Mouse (Mus musculus) myocyte (in vitro differentiated cells): ENCODE measurements at regions not wholly inside any gene's neighbourhood (a gene's known extent, or its start where the extent isn't known, plus 50 kb on each side); places are given as distances from the start of the nearest gene placed in this dataset.

Source experiments
- H3K27me3 ChIP-seq: one replicate; pipeline ENCODE4 v1.6.1; 2011; ENCODE audit not compliant: control insufficient read depth, insufficient read depth, insufficient read length
- H3K36me3 ChIP-seq: one replicate; pipeline ENCODE4 v1.6.1; 2011; ENCODE audit not compliant: control insufficient read depth, insufficient read depth
- H3K4me2 ChIP-seq: one replicate; pipeline ENCODE4 v1.6.1; 2011; ENCODE audit warnings: low read depth, control low read depth
- H3K4me3 ChIP-seq: one replicate; pipeline ENCODE4 v1.5.1; 2011; ENCODE audit warnings: mild to moderate bottlenecking, control low read depth, moderate library complexity
- H3K79me2 ChIP-seq: one replicate; pipeline ENCODE4 v1.6.1; 2011; ENCODE audit not compliant: control insufficient read depth, insufficient read depth
- H3ac ChIP-seq: one replicate; pipeline ENCODE4 v1.6.1; 2011; ENCODE audit not compliant: control insufficient read depth, insufficient read length
- CEBPB ChIP-seq: IDR thresholded peaks from 2 replicates; pipeline ENCODE4 v1.6.1; 2011; ENCODE audit warnings: mild to moderate bottlenecking, moderate library complexity; ENCODE audit not compliant: poor library complexity, insufficient read depth, severe bottlenecking
- E2F4 ChIP-seq: IDR thresholded peaks from one replicate; pipeline ENCODE4 v1.6.1; 2011; ENCODE audit warnings: mild to moderate bottlenecking, control low read depth, moderate library complexity; ENCODE audit not compliant: insufficient read depth
- MAX ChIP-seq: IDR thresholded peaks from one replicate; pipeline ENCODE4 v1.6.1; 2011; ENCODE audit warnings: low read depth, mild to moderate bottlenecking, control low read depth
- MYOD1 ChIP-seq, 3 experiments: IDR thresholded peaks; one replicate each; pipeline ENCODE4 v1.6.1; 2011; ENCODE audit warnings: control low read depth in 2 of 3, low read depth in 2 of 3, mild to moderate bottlenecking in 2 of 3, moderate library complexity in 1 of 3; ENCODE audit not compliant: insufficient read length in 2 of 3, control insufficient read depth in 1 of 3
- MYOG ChIP-seq, 3 experiments: IDR thresholded peaks; one replicate each; pipeline ENCODE4 v1.6.1; 2011; ENCODE audit warnings: control low read depth in 2 of 3, low read depth in 2 of 3, mild to moderate bottlenecking in 2 of 3; ENCODE audit not compliant: insufficient read length in 2 of 3, control insufficient read depth in 1 of 3, insufficient read depth in 1 of 3
- POLR2A ChIP-seq: IDR thresholded peaks from one replicate; pipeline ENCODE4 v1.6.1; 2011; ENCODE audit warnings: low read depth, mild to moderate bottlenecking, control low read depth, moderate library complexity; ENCODE audit not compliant: insufficient read length
- POLR2AphosphoS2 ChIP-seq: IDR thresholded peaks from one replicate; pipeline ENCODE4 v1.6.1; 2011; ENCODE audit warnings: low read depth, control low read depth; ENCODE audit not compliant: insufficient read length
- REST ChIP-seq: IDR thresholded peaks from one replicate; pipeline ENCODE4 v1.6.1; 2011; ENCODE audit warnings: mild to moderate bottlenecking, control low read depth, moderate library complexity; ENCODE audit not compliant: insufficient read depth, insufficient read length
- SRF ChIP-seq: IDR thresholded peaks from one replicate; pipeline ENCODE4 v1.6.1; 2011; ENCODE audit warnings: low read depth; ENCODE audit not compliant: control insufficient read depth, insufficient read length
- TCF12 ChIP-seq: IDR thresholded peaks from one replicate; pipeline ENCODE4 v1.6.1; 2011; ENCODE audit warnings: mild to moderate bottlenecking, control low read depth; ENCODE audit not compliant: poor library complexity, insufficient read depth, severe bottlenecking
- TCF3 ChIP-seq: IDR thresholded peaks from one replicate; pipeline ENCODE4 v1.6.1; 2011; ENCODE audit warnings: low read depth, control low read depth; ENCODE audit not compliant: insufficient read length
- USF1 ChIP-seq: IDR thresholded peaks from one replicate; pipeline ENCODE4 v1.6.1; 2011; ENCODE audit warnings: low read depth, mild to moderate bottlenecking, control low read depth, moderate library complexity

- Histone ChIP-seq H3K79me2 (no peaks in the 10 kb centered on the region), H3K27me3 (no peaks in the 10 kb centered on the region), H3K4me3 (no peak overlapping the region), H3ac (no peak overlapping the region), H3K4me2 (no peak overlapping the region), H3K36me3 (no peaks in the 10 kb centered on the region)
- TF ChIP-seq POLR2A (no peak), USF1 (no peak)
These were observed 424.1 kb downstream of the Fgf9 start for GRCm38 (mm10) chr14:58494400-58494987.

- Histone ChIP-seq H3K36me3 (no peaks in the 10 kb centered on the region), H3K79me2 (no peaks in the 10 kb centered on the region)
These were observed 421.8 kb downstream of the Fgf9 start for GRCm38 (mm10) chr14:58492118-58492517.

DNA sequence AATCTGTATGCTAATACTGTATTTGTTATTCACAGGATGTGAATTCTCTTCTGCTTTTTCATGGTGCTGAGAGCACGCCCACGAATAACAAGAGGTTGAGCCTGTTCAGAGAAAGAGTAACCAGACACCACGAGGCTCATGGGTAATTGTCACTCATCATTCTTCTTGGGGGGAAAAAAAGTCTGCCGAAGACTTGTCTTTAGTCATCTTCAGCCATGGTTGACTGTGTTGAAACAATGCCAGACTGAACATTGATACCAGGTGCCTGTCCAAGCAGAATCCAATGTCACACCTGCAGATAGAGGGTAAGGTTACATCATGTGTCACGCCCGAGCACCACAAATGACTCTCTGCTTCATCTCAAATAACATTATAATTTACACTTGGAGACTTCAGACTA is 418.5 kb downstream of the Fgf9 start:
- H3K27me3 ChIP-seq = no peaks in the 10 kb centered on the region
- H3ac ChIP-seq = no peak overlapping the region
- H3K4me3 ChIP-seq = no peak overlapping the region
- H3K4me2 ChIP-seq = no peak overlapping the region
- no peaks in the 10 kb centered on the region for H3K79me2 ChIP-seq
- no peaks in the 10 kb centered on the region for H3K36me3 ChIP-seq
- TF ChIP-seq TCF12 (no peak), MYOD1 (IDR thresholded peaks at IDR 0.05; ENCODE audit: control insufficient read depth in 1 of 3, insufficient read length in 2 of 3, low read depth in 2 of 3) (no peak), MAX (no peak), CEBPB (no peak), MYOG (IDR thresholded peaks at IDR 0.05; ENCODE audit: control insufficient read depth in 1 of 3, insufficient read depth in 1 of 3, insufficient read length in 2 of 3, low read depth in 2 of 3) (no peak), REST (no peak), POLR2A (no peak)

More at GRCm38 (mm10) chr14:58492118-58492517, 421.8 kb downstream of the Fgf9 start:
- H3ac ChIP-seq = no peak overlapping the region
- no peak for TF ChIP-seq TCF3
- no peak for TF ChIP-seq MYOD1 (IDR thresholded peaks at IDR 0.05; ENCODE audit: control insufficient read depth in 1 of 3, insufficient read length in 2 of 3, low read depth in 2 of 3)
- TF ChIP-seq SRF = no peak
- no peak for TF ChIP-seq MYOG (IDR thresholded peaks at IDR 0.05; ENCODE audit: control insufficient read depth in 1 of 3, insufficient read depth in 1 of 3, insufficient read length in 2 of 3, low read depth in 2 of 3)
- TF ChIP-seq CEBPB = no peak
- TF ChIP-seq POLR2A = no peak
- TF ChIP-seq TCF12 = no peak
- TF ChIP-seq POLR2AphosphoS2 = no peak
- TF ChIP-seq REST = no peak
- TF ChIP-seq USF1 = no peak
- no peak for TF ChIP-seq MAX
- no peaks in the 10 kb centered on the region for H3K27me3 ChIP-seq
- no peak overlapping the region for H3K4me3 ChIP-seq
- H3K4me2 ChIP-seq = no peak overlapping the region

DNA sequence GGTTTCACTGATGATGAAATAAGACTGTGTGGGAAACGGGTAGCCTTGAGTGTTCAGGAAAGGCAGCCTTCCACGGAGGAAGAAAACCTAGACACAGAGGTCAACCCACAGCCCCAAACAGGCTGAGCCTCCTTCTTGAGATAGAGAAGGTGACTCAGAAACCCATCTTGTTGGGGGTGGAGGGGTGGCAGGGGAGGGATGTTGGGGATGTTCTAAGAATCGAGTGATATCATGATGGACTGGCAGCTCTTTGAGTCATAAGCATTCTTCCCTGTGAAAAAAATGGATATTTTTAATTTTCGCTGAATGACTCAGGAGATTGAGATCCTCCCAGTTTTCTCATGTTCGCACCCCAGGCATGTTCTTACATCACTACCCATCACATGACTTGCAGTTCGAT is 417.5 kb downstream of the Fgf9 start:
- Histone ChIP-seq H3K36me3 (no peaks in the 10 kb centered on the region), H3K27me3 (no peaks in the 10 kb centered on the region), H3K4me3 (no peak overlapping the region), H3K79me2 (no peaks in the 10 kb centered on the region), H3K4me2 (no peak overlapping the region), H3ac (no peak overlapping the region)
- TF ChIP-seq USF1 = peak; percentile 29
- TF ChIP-seq POLR2AphosphoS2 = no peak

- Histone ChIP-seq H3K36me3 (no peaks in the 10 kb centered on the region), H3K4me2 (no peak overlapping the region), H3K4me3 (no peak overlapping the region), H3ac (no peak overlapping the region), H3K27me3 (no peaks in the 10 kb centered on the region), H3K79me2 (no peaks in the 10 kb centered on the region)
- TF ChIP-seq TCF3 (no peak), MYOD1 (IDR thresholded peaks at IDR 0.05; ENCODE audit: control insufficient read depth in 1 of 3, insufficient read length in 2 of 3, low read depth in 2 of 3) (no peak), POLR2AphosphoS2 (no peak), E2F4 (no peak), USF1 (no peak), TCF12 (no peak), MYOG (IDR thresholded peaks at IDR 0.05; ENCODE audit: control insufficient read depth in 1 of 3, insufficient read depth in 1 of 3, insufficient read length in 2 of 3, low read depth in 2 of 3) (no peak), SRF (no peak), REST (no peak), CEBPB (no peak), MAX (no peak)
These were observed 410.1 kb downstream of the Fgf9 start for GRCm38 (mm10) chr14:58480454-58480853.
